Mouse (Mus musculus) layer of hippocampus, postnatal 10 days (tissue): ENCODE measurements around the gene Tmem229b. TPM values are rescaled to one million over a fixed set of nuclear protein-coding genes. Genes with fewer than 3 reads are reported as not detected.
"Not testable (repeated sequence)": the region's sequence is repeated elsewhere in the genome, so short reads cannot be mapped to it uniquely, and the experiment has no call there.

Experiments
- DNase-seq, 2 experiments: peaks; one replicate each; pipeline ENCODE4 v3.0.0; 2021; ENCODE audit warnings: low spot score in 2 of 2
- long read RNA-seq: library from polyadenylated mRNA; stranded (forward); transcript quantifications from one replicate; pipeline ENCODE4 v2.0.0, GENCODE M21; 2023
- total RNA-seq, 2 experiments: library from RNA; stranded (reverse); gene quantifications; 2 replicates each; pipeline ENCODE4 v1.2.3; 2021

Tmem229b gene
- total RNA-seq = 10 to 100 TPM; 88.7 to 96.9 TPM
- long read RNA-seq, partial matches to known transcripts = 0 of 27 reads
- long read RNA-seq, other reads (novel, unspliced or antisense) = 25 of 27 reads

DNA sequence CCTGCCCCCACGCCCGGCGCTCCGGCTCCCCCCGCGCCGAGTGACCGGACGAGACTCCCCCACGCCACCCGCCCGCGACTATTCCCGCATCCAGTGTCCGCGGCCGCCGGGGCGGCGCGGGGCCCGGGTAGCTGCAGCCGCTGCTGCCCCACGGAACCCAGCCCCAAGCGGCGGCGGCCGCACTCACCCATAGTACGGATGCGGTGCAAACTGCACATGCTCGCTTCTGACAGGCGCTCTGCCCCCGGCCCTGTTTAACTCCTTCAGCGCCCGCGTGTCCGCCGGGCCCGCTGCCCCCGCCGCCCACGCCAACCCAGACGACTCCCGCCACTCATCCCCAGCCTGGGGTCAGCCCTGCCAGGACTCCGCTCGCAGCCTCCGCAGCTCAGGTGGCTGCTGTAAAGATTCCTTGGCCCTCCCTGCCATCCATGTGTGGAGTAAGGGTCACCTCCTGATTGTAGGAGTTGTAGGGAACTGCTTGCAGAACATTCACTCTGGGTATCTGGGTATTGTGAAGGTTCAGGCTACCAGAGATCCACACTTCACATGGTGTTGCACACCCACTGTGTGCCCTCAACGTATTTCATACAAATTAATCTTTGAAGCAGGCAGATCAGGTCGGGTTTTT, at the start of gene Tmem229b:
TSS of gene Tmem229b (minus strand) at position 502 of the 628 bp plus-strand sequence.
- DNase-seq = peak; percentile 69 to 79

DNA sequence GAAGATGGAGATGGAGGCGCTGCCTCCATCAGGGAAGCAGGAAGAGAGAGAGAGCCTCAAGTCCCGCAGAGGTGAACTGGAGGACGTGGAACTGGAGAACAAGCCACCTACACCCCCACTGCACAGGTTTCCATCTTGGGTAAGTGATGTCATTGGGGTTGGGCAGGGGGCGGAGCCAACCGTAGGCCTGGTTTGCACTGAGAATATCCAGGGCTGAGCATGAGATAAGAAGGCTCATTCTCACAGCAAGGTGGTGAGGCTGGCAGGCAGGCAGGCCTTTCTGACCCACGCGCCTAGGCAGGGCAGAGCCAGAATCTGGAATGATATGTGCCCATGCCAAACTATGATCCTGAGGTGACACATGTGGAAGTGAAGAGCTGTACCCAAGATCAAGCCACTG, 47.8 kb upstream of the Tmem229b start:
- no peak for DNase-seq

DNA sequence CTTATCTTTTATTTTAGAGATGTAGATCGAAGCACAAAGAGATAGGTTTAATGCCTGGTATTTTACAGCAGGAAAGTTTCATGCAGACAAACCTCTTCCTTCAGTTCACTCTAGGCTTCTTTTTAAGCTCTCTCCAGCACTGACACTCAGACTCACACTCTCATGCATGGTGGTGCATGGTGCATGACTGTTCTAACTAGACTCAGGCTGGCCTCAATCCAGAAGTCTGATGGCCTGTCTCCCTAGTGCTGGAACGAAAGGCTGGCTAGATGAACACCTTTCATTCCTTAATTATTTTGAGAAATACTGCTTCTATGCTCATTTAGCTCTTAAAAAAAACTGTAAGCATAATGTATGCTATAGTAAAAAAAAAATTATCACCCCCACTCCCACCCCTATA, 44.6 kb upstream of the Tmem229b start:
- no peak for DNase-seq

DNA sequence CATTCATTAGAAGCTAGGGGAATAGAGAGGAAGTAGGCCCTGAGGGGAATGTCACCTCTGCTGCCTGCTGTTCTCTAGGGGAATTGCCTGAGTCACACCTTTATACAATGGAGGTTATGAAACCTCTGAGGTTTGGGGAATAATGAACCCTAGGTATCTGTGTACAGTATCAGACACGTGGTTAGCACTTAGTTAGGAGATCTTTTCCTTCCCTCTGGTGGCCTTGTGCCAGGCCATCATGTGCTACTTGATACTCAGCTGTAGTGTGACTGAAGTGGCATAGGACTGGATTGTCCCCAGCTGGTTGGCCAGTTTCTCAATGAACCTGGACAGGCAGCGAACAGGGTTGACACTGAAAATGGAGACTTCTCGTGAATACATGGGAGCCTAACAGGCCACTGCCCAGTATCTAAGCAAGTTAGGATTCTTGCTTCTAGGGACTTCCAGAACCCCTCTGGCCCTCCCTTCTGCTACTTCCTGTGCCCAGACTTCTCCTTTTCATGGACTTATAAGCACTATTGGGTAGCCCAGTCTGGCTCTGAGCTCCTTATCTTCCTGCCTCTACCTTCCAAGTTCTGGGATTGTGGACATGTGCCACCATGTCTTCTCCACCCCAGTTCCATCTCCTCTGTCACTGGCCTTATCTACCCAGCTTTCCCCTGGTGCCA, 43.3 kb upstream of the Tmem229b start:
- DNase-seq = no peak

DNA sequence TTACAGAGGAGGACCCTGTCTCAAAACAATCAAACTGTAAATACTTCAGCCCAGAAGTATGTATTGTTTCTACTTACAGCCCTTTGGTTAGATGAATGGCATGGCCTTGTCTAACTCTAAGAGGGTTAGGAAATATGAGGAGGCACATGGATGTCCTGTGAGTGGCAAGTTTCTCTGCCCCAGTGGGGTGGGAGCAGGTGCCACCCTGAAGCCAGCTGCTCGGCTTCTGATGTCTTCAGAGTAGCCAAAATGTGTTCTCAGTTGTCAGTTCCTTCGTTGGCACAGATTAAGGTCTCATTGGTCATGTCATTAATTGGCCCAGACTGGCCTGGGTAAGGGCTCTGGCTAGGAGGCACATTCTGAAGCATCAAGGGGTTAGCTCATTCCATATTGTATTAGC, 42.4 kb upstream of the Tmem229b start:
- DNase-seq = no peak

DNA sequence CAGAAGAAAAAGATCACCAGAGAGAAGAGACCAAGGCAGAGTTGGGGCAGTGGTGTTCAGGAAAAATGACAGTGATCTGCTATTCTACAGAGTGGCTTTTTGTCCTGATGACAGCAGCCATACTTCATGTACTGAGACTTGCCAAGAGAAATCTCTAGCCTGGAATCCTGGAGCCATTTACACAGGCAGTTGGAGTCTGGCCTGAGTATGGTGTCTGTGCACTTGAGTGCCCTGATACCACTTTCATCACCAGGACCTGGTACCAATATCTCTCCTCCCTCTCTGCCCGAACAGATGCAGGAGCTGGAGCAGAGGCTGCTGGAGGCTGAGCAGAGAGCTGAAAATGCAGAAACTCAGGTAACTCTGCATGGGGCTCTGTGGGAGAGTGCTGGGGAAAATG, 41.5 kb upstream of the Tmem229b start:
- no peak for DNase-seq

DNA sequence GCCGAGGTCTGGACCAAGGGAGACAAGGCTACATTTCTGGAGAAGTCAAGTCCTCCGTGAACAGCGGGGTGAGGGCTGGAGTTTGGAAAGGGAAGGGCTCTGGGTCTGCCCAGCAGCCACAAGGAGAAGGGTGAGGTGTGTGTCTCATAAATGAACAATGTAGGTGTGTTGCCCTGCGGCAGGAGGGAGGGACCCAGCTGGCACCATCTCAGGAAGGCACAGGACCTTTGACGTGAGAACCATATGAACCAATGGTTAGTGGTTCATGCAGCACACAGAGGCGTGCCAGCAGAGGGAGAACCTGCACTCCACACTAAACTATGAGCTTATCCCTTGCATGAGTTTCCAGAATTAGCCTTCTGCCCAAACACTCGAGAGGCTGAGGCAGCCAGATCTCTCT, 39.8 kb upstream of the Tmem229b start:
- no peak for DNase-seq

DNA sequence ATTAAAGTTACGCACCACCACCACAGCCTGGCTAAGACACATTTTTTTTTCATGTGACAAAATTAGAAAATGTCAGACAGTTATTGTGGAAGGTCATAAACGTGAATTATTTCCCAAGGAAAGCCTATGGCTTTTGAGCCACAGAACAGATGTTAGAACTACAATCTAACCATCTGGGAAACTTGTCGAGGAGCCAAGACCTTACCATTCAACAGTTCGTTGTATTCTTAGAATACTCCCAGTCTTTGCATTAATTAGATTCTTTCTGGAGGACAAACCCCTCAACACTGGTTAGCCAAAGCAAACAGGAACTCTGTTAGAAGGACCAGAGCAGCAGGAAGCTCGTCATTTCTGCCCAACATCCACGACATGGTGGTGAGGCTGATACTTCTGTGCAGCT, 38.7 kb upstream of the Tmem229b start:
- no peak for DNase-seq

DNA sequence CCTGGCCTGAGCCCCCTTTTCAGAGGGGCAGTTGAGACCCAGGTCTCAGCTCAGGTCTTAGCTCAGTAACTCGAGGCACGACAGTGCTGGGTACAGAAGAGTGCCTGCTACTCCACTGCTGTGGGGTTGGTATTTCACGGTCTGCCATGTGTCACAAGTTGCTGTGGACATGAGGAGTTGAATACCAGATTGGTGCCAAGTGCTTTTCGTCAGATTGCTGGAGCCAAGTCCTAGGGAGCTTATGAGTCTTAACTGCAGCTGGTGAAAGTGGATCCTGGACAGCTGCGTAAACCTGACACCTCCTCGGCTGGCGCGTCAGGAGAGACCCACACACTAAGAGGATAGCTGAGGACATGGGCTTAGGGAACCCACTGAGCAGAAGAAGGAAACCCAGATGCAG, 37.2 kb upstream of the Tmem229b start:
- no peak for DNase-seq

DNA sequence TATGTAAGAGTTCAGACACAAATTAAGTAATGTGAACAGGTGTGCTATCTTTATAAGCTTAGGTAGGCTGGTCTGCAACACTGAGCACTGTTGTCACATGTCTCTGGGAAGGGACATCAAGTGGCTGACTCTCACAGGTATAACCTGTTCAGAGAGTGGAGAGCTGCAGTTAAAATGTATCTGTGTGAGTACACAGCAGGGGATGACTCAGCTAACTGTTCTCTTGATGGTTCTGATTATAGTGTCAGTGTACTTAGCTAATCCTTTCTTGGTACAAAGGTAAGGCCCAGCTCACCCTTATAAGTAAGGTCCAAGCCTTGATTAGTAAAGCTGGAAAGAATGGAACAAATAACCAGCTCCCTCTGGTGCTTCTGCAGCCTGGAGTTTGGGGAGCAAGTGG, 34.0 kb upstream of the Tmem229b start:
- no peak for DNase-seq

DNA sequence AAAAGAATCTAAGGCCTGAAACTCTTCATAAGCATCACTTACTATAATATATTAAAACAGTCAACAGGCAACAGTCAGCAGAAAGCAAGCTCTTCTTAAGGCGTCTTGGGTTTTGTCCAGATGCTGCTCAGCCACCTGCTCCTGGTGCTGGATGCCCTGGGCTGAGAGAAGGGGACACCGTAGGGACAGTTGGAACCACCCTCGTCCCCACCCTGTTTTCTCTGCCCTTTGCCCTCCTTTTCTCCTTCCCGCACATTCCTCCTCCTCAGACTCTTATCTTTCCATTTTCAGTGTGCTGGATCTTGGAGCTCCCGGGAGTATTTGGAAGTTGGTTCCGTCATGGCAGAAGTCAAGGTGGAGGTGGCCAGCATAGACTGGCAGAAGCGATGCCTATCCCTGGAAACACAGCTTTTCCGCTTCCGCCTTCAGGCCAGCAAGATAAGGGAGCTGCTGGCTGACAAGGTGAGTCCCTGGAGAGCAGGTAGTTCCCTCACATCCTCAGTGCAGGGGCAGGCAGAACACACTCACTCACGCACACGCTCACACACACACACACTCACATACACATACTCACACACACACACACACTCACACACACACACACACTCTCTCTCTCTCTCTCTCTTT, 32.9 kb upstream of the Tmem229b start:
- DNase-seq = no peak

DNA sequence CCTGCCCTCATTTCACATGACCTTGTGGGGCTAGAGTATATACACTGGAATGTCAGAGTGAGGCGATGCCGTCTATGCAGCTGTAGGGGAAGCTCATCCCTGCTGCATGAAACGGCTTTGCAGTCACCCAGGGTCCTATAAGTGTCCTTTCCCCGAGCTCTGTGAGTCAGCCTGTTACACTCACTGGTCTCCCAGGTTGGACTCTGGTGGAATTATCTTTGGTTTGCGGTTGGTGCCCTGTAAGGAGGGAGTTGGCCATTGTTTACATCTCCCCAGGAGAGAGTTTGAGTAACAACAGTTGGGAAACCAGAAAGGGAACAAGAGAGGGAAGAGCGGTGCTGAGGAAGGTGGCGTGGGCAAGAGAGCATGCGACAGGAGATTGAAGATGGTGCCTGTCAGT, 32.3 kb upstream of the Tmem229b start:
- no peak for DNase-seq

DNA sequence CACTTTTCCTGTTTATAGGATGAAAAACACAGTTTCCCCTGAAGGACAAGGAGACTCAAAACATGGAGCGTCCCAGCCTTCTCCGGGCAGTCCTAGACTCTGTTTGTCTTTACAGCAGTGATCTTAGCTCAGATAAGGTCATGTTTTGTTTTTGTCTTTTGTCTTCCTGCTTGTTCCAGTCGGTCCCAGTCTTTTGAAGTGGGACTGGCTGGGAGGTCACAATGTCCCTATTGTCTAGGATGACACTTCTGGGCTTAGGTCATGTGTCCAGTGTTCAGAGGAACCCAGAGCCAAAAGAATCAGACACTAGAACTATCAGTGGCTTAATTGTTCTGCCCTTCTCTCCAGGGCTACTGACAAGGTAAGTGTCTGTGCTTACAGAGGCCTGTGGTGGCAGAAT, 27.9 kb upstream of the Tmem229b start:
- no peak for DNase-seq

DNA sequence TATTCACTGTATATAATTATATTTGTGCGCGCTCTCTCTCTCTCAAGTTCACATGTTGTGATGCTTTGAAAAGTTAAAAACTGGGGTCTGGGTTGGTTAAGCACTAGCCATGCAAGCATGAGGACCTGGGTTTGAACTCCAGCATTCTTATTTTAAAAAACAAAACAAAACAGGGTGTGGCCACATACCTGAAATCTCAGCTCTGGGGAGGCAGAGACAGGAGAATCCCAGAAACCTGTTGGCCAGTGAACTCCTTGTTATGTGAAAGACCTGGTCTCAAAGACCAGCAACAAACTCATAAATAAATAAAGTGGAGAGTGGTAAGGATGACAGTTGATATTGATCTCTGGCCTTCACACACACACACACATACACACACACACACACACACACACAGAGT, 26.9 kb upstream of the Tmem229b start:
- no peak for DNase-seq

DNA sequence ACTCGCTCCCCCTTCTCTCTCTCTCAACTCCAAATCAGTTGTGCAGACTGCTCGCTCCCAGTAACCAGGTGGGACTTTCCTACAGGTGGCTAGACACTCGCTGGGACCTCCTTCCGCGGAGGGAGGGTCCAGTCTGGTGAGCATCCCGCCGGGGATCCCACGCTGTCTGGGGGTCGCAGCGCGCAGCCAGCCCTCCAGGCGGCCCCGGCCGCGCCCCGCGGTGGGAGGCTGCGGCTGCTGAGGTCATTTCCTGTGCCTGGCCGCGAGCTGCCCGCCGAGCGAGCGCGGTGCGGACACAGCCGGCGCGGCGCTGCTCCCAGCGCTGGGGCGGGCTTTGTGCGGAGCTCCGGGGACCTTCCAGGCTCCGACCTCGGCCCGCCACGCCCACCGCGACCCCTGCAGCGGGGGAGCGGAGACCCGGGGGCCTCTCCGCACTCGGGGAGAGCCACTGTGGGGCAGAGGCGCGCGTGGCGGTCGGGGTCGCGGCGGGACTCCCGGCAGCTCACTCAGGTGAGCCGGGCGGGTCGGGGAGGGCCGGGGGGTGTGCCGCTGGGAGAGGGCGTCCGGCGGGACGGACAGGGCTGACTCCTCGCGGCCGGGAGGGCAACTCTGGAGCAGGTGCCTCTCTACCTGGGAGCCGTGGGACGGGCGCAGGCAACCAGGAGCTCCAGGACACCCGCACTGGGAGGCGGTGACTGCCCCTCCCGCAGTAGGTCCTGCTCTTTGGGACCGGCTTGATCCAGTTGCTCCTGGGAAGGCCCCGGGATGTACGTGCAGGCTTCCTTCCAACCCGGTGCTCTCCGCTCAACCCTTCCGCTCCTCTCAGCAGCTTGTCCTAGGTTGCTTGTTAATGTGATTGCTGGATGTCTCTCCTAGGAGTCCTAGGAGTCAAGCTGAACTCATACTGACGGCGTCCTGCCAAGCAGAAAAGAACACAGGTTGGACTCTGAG, 21.8 kb upstream of the Tmem229b start, which contains the start of gene Plekhh1:
TSS of gene Plekhh1 (plus strand) at position 253 of the 951 bp plus-strand sequence.
- peak in 1 of 2 experiments; percentile 47 for DNase-seq

DNA sequence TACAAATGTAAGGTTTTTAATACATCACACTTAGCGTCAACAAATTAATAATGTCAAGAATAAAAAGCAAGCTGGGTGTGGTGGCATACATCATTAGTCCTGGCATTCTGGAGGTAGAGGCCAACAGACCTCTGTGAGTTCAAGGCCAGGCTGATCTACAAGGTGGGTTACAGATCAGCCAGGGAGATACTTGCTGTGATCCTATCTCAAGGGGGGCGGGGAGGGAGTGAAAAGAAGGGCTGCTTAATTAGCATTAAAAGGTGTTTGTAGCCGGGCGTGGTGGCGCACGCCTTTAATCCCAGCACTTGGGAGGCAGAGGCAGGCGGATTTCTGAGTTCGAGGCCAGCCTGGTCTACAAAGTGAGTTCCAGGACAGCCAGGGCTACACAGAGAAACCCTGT, 20.1 kb upstream of the Tmem229b start:
- not testable (repeated sequence) for DNase-seq

DNA sequence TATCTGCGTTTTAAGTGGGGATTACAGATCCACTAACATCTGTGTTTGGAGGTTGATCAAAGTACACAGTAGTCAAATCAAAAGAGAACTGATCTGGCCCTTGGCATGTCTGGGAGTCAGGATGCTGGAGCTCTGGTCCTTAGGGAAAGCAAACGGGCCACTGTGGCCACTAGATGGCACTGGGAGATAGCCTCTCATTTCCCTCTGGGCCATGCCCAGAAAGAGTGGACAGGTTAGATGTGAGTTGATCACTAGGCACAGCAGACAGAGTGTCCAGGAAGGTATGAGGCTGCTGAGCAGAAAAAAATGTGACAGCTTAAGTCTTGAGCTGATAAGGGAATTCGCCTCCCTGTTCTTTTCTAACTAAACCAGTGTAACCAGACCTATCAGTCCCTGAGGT, 15.5 kb upstream of the Tmem229b start:
- peak; percentile 64 to 73 for DNase-seq

DNA sequence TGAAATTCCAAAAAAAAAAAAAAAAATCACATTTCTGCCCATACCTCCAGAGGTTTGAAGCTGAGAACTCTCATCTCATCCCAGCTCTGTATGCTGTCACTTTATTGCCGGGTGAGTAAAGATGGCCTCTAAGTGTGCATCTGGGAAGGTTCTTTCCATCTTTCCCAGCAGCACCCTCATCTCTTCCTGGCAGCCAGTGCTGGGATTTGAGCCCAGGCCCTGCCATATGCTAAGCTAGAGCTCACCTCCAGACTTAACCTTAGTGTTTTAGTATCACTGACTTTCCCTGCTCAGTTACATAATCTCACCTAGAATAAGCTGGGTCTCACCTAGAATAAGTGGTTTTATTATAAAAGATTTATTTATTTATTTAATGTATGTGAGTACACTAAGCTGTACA, 14.5 kb upstream of the Tmem229b start:
- no peak for DNase-seq

DNA sequence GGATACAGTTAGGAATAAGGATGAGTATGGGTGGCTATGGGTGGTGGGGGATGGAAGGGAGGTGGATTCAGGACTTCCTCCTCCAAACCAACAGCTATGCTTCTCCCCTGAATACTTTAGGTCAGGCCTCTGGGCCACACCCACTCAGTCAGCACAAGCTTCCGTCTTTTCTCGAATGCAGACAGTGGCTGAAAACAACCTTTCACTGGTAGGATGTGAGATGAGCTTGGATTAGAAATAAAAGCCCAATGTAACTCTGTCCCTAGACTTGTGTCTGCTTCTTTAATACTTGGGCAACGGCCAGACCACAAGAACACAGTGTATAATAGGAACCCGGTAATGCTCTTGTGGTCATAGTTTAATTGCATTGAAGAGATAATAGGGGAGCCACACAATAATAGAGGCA, 10.6 kb upstream of the Tmem229b start:
- no peak for DNase-seq

DNA sequence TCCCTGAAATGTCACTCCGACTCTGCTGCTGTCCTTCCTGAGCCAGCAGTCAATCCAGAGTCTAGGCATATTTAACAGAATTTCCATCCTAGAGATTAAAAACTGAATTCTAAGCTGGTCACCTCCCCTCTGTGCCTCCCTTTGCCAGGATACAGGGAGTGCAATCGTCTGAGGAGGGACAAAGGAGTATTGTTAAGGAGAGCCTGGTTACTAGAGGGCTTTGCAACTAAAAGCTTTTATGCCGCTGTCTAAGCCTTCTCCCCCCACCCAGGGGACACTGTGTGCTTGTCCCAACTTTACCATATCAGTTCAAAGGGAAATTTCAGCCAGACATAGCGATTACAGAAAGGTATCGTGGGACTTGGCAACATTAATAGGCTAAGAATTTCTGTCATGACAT, 8.7 kb upstream of the Tmem229b start:
- DNase-seq = no peak

DNA sequence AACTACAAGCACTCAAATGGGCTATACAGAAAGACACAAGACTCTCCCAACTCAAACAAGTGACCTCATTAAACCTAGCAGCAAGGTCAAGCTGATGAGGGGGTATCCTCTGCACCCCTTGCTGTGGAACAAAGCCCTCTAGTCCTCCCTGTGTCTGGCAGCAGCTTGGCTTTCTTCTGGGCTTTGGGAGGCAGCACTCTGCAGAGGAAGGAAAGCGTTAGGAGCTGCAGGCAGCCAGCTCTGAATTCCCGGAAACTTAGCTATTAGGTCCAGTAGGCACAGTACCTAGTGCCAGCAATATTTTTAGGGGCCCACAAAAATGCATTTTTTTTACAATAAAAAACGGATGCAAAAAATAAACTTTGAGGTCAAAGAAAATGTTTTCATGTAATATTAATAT, 3.1 kb upstream of the Tmem229b start:
- no peak for DNase-seq
